Mouse (Mus musculus): ENCODE results near the gene Rabac1. TPM values are rescaled to one million over a fixed set of nuclear protein-coding genes. Genes with fewer than 3 reads are reported as not detected.

Rabac1 gene
- 0.31 TPM for polyA plus RNA-seq (2014; fragmentation: Illumina TruSeq; extraction: RNeasy Lipid Tissue Mini Kit (QIAGEN cat#74804); ENCODE audit: low read depth, low replicate concordance)

GRCm38 (mm10) chr7:24971972-24972893 is at the start of gene Rabac1:
Rabac1 (minus strand) TSS chr7:24972754.

GRCm38 (mm10) chr7:25005421-25006065 is 33.0 kb upstream of the Rabac1 start, which contains the start of gene Atp1a3:
Atp1a3 (minus strand) TSS chr7:25005958.

DNA sequence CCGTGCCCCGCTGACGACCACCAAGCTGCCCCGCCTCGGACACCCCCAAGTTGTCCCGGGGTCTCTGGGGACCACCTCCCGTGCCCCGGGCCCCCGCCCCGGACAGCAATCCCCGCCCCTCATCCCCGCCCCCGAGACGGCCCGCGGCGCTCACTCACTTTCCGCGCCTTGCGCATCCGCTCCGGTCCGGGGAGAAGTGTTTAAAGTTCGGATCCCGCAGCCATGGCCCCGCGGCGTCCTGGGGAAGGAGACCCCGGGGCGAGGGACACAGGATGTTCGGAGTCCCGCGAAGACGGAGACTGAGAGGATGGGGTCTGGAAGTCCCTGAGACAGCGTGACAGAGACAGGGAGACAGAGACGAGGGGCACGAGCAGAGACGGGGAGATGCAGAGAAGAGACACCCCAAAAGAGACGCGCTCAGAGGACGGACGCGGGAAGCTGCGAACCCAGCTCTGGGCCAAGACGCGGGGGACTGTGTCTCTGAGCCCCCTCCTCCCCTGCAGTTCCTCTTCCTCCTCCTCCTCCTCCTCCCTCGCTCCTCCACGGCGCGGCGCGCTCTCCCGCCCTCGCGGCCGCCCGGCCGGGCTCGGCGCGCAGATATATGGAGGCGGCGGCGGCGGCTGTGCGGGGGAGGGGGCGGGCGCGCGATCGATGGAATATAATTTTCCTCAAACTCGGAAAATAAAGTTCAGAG is 28.1 kb downstream of the Rabac1 start, which contains the start of gene Gm4881:
Gene Gm4881, minus strand, starts transcription at position 238 of the 694 bp plus-strand sequence.

Other genes starting within 250 kb of the Rabac1 start
- gene Gm4763, start 245.8 kb downstream of the Rabac1 start, polyA plus RNA-seq (2014; fragmentation: Illumina TruSeq; extraction: RNeasy Lipid Tissue Mini Kit (QIAGEN cat#74804); ENCODE audit: low read depth, low replicate concordance) = 106 TPM
- gene Cd177, start 212.4 kb downstream of the Rabac1 start, polyA plus RNA-seq (2014; fragmentation: Illumina TruSeq; extraction: RNeasy Lipid Tissue Mini Kit (QIAGEN cat#74804); ENCODE audit: low read depth, low replicate concordance) = not detected
- 3.1 TPM for gene Ceacam10, start 195.5 kb downstream of the Rabac1 start, polyA plus RNA-seq (2014; fragmentation: Illumina TruSeq; extraction: RNeasy Lipid Tissue Mini Kit (QIAGEN cat#74804); ENCODE audit: low read depth, low replicate concordance)
- gene Gm9844, start 110.5 kb downstream of the Rabac1 start, polyA plus RNA-seq (2014; fragmentation: Illumina TruSeq; extraction: RNeasy Lipid Tissue Mini Kit (QIAGEN cat#74804); ENCODE audit: low read depth, low replicate concordance) = 1.0 TPM
- 180 TPM for gene Lypd4, start 102.8 kb downstream of the Rabac1 start, polyA plus RNA-seq (2014; fragmentation: Illumina TruSeq; extraction: RNeasy Lipid Tissue Mini Kit (QIAGEN cat#74804); ENCODE audit: low read depth, low replicate concordance)
- gene Dmrtc2, start 102.7 kb downstream of the Rabac1 start, polyA plus RNA-seq (2014; fragmentation: Illumina TruSeq; extraction: RNeasy Lipid Tissue Mini Kit (QIAGEN cat#74804); ENCODE audit: low read depth, low replicate concordance) = 21.6 TPM
- 14.6 TPM for gene Rps19, start 88.4 kb downstream of the Rabac1 start, polyA plus RNA-seq (2014; fragmentation: Illumina TruSeq; extraction: RNeasy Lipid Tissue Mini Kit (QIAGEN cat#74804); ENCODE audit: low read depth, low replicate concordance)
- gene Cd79a, start 75.4 kb downstream of the Rabac1 start, polyA plus RNA-seq (2014; fragmentation: Illumina TruSeq; extraction: RNeasy Lipid Tissue Mini Kit (QIAGEN cat#74804); ENCODE audit: low read depth, low replicate concordance) = not detected
- gene Arhgef1, start 69.8 kb downstream of the Rabac1 start, polyA plus RNA-seq (2014; fragmentation: Illumina TruSeq; extraction: RNeasy Lipid Tissue Mini Kit (QIAGEN cat#74804); ENCODE audit: low read depth, low replicate concordance) = 0.83 TPM
- gene Gm4881, start 28.3 kb downstream of the Rabac1 start, polyA plus RNA-seq (2014; fragmentation: Illumina TruSeq; extraction: RNeasy Lipid Tissue Mini Kit (QIAGEN cat#74804); ENCODE audit: low read depth, low replicate concordance) = not detected
- 0.17 TPM for gene Atp1a3, start 33.2 kb upstream of the Rabac1 start, polyA plus RNA-seq (2014; fragmentation: Illumina TruSeq; extraction: RNeasy Lipid Tissue Mini Kit (QIAGEN cat#74804); ENCODE audit: low read depth, low replicate concordance)
- 2.1 TPM for gene Grik5, start 99.6 kb upstream of the Rabac1 start, polyA plus RNA-seq (2014; fragmentation: Illumina TruSeq; extraction: RNeasy Lipid Tissue Mini Kit (QIAGEN cat#74804); ENCODE audit: low read depth, low replicate concordance)
- 4.3 TPM for gene Zfp574, start 99.8 kb upstream of the Rabac1 start, polyA plus RNA-seq (2014; fragmentation: Illumina TruSeq; extraction: RNeasy Lipid Tissue Mini Kit (QIAGEN cat#74804); ENCODE audit: low read depth, low replicate concordance)
- 3.8 TPM for gene Pou2f2, start 207.0 kb upstream of the Rabac1 start, polyA plus RNA-seq (2014; fragmentation: Illumina TruSeq; extraction: RNeasy Lipid Tissue Mini Kit (QIAGEN cat#74804); ENCODE audit: low read depth, low replicate concordance)
- gene Dedd2, start 247.9 kb upstream of the Rabac1 start, polyA plus RNA-seq (2014; fragmentation: Illumina TruSeq; extraction: RNeasy Lipid Tissue Mini Kit (QIAGEN cat#74804); ENCODE audit: low read depth, low replicate concordance) = 0.43 TPM
- gene Zfp526, start 248.7 kb upstream of the Rabac1 start, polyA plus RNA-seq (2014; fragmentation: Illumina TruSeq; extraction: RNeasy Lipid Tissue Mini Kit (QIAGEN cat#74804); ENCODE audit: low read depth, low replicate concordance) = 2.7 TPM

Data from testis, adult 10 weeks (tissue).